Mouse (Mus musculus): ENCODE data around the gene Rnf10.
"Not testable (repeated sequence)": the region's sequence is repeated elsewhere in the genome, so short reads cannot be mapped to it uniquely, and the experiment has no call there.

Rnf10 gene

DNA sequence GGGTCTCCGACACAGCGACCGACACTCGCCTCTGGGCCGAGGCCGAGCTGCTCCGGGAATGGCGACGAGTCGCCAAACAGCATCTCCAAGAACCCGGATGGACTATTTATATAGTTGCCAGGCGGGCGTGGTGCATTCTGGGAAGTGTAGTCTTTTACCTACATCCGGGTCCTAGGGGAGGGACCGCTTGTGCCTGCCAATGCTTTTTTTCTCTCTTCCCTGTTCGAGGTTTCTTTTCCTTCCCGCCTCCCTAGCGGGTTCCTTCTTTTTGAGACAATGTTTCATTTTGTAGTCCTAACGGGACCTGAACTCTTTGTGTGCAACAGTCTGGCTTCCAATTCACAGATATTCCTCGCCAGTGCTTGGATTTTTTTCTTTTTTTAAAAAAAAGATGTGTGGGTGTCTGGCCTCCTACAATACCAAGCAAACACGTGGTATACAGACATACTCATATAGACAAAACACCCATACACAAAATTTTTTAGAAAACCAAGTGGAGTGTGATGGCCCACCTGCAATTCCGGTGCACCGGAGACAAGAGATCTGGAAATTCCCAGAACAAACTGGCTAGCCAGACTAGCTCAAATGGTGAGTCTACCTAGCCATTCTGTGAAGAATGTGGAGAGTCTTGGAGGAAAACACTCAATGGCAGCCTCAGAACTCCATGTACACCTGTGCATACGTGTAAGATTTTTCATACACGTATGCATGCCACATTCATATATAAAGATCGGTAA is at the start of gene Rnf10:
Rnf10 (minus strand) TSS at position 87 of the 737 bp plus-strand sequence.
- peak; percentile 98 for DNase-seq

DNA sequence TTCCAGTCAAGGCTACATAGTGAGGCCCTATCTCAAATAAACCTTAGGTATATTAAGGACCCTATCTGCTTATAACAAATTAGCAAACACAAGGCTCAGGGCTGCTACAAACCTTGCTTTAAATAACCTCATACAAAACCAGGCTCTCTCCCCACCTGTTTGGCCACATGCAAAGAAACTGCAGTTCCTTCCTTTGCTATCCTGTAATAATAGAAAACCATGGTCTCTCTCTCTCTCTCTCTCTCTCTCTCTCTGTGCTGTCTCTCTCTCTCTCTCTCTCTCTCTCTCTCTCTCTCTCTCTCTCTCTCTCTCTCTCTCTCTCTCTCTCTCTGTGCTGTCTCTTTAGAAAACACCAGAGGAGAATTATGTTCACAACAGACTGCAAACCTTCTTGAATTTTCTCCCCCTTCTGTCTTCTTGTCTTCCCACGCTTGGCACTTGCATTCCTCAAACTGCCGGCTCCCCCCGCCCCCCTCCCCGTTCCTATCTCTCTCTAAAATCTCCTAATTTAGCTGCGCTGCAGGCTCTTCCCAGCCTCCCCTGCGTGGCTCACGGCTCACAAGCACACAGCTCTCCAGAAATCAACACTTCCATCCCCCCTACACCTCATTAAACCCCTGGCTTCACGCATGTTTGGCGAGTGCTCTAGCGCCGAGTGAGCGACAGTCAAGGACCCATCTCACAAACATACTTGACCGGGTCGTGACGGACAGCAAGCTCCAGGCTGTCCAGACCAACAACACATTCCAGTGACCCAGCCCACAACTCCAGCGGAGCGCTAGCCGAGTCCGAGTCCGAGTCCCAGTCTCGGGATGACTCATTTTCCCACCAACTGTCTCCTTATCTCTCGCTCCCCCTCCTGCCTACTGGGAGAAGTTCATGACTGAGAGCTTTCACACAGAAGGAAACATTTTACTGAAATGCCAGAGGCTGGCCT is 46.6 kb upstream of the Rnf10 start:
- peak; percentile 95 for DNase-seq

DNA sequence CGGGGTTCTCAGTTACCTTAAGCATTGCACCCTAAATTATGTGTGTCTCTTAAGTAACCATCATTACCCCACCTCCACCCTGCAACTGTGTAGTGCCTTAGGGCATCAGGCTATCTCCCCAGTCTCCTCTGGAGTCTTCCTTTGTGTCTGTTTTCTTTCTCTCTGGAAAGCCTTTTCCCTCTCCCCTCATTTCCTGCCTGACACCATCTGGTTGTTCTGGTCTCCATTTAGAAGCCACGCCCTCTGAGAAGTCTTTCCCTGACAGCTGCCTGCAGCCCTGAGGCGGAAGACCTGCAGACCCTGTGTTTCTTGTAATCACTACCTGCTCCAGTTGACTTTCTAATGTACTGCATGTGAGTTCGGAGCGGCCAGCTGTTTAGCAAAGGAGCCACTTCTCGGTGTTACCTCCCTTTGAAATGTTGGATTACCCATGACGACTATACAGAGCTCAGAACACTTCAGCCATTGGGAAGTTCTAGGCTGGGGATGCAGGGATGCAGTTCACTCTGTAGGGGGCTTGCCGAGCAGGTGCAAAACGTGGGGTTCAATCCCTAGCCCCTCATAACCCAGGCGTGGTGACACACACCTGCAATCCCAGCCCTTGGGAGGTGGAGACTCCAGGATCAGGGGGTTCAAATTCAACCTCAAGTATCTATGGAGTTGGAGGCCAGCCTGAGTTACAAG is 45.1 kb upstream of the Rnf10 start:
- DNase-seq = peak; percentile 58

DNA sequence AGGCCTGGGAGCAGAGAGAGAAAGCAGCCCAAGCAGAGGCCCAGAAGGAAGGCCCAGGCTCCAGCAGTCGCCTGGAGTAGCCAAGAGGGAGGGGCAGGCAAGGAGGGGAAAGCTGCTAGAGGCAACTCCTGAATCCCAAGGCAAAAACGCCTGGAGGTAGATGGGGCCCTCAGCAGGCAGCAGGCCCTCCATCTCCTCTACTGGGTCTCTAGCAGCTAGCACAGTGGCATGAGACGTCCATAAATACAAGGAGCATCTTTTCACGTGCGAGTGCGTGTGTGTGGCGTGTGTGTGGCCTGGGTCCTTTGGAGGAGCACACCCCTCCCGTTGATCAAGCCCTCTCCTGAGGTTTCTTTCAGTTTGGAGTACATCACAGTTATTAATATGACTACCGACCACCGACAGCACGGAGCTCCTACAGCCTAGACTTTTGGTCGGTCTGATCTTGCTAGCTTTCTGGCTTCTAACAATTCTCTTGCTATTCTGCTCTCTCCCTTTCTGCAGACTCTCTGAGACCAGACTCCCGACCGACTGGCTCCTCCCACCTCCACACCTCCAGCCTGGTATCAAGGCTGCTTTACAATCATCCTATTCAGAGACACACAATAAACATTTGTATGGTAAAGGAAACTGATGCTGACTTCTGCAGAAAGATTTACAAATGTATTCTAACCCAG is 44.4 kb upstream of the Rnf10 start:
- DNase-seq = peak; percentile 15

DNA sequence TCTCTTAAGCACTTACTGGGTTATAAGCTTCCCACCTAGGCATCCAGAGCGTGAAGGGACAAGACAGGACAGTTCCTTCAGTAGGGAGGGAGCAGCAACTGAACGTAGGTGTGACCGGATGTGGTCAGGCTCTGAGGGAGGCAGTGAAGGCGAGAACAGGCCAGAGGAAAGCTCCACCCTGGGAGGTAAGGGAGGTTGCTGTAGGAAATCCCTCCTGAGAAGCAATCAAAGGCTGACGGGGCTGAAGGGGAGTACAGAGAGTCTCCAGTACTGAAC is 40.9 kb upstream of the Rnf10 start:
- no peak for DNase-seq

DNA sequence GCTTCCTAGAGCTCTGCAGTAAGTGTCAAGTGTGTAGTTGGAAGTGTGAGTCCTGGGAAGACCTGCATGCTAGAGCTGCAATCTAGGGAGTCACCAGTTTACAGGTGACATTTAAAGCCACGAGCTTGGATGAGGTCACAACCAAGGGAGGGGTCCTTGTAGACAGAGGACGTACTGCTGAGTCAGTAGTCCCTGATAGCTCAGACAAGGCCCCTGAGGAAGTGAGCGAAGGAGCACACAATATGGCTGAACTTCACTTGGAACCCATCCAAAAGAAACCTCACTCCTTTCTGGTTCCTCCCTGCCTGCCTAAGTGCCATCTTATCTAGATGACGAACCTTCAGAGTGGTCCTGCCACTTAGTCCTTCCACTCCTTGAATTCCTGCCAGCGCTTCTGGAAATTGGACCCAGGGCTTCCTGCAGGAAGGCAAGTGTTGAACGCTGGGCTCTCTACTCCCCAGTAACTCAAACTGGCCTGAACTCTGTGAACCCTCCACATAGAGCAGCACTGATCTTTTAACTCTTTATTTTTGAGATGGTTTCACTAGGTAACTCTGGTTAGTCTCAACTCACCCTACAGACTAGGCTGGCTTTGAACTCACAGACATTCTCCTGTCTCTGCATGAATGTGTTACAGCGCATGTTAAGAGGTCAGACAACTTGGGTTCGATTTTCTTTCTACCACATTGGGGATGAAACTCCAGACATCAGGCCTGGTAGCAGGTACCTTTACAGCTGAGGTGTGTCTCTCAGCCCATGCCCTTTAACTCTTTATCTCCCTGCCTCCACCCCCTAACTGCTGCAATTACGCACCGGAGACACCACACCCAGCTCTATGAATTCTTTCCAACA is 40.3 kb upstream of the Rnf10 start:
- DNase-seq = peak; percentile 31

DNA sequence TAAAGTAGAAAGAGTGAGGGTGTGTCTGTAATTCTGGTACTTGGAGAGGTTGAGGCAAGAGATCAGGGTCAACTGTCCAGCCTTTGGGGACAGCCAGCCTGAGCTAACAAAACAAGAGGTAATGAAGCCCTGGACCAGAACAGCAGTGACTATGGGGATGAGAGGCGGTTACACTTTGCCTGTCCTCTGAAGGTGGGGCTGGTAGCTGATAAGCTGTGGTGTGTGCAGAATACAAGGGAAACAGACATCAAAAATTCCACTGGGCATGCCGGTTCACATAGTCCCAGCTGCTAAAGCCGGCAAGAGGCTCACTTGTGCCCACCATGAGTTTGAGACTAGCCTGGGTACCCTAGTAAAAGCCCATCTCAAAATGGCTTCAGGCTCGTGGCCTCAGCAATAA is 39.7 kb upstream of the Rnf10 start:
- DNase-seq = no peak

DNA sequence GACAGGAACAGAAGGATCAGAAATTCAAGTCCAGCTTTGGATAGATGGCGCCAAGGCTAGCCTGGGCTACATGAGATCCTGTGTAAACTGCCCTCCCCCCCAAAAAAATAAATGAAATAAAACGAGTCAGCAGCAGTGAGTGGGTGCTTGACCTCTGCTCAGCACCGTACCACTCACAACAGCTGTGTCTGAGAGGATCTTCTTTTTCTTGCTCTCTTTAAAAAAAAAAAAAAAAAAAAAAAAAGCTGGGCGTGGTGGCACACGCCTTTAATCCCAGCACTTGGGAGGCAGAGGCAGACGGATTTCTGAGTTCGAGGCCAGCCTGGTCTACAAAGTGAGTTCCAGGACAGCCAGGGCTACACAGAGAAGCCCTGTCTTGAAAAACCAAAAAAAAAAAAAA is 29.5 kb upstream of the Rnf10 start:
- DNase-seq = not testable (repeated sequence)

DNA sequence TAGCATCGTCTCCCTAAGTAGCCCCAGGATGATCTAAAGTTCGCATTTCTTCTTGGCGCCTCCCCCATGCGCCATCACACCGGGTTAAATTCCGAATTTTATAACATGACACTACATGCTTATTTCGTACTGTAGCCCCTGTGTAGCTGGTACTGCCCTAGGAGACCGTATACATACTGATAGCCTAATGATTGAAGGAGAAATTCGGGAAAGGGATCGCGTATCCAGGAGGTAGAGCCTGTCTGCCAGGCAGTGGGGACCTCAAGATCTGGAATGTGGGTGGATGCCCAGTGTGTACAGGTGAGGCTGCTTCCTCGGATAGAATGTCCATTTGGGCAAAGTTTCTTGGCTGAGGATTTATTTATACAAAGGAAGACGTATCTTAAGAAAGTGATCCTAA is 28.9 kb upstream of the Rnf10 start:
- DNase-seq = no peak

DNA sequence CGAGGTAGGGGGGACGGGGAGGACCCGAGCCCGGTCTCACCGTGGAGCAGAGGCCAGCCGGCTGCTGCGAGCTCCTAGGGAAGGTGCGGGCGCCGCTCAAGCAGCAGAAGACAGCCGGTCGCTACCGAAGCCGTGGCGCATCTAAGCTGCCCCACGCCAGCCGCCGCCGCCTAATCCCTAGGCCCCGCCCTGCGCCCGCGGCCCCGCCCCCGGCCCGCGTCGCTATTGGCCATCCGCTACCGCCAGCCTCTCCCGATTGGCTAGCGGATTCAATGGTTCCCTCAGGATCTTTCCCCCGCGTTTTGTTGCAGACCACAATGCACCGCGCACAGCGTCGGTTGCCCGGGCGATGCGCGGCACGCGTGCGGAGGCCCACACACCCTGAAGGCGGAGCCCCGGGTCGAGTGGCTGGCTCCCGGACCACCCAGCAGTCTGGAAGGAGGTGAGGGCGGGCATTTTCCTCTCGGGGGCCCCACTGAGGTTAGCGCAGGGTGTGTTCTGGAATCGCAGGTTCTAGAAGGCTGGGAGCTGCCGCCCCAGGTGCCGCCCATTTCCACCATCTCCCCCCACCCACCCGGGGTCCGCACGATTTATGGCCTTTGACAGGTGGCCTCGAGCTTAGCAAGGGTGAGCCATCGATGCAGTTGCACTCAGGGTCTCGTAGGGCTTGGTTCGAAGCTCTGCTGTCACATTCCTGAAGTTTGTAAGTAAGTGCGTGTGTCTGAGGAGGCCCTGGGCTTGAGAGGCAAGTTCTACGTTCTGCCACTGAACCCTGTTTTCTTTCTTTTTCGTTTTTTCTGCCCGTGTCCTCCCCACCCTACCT is 28.3 kb upstream of the Rnf10 start, which contains the start of gene Dynll1:
Dynll1 (minus strand) TSS at position 208 of the 823 bp plus-strand sequence.
- DNase-seq = peak; percentile 99

DNA sequence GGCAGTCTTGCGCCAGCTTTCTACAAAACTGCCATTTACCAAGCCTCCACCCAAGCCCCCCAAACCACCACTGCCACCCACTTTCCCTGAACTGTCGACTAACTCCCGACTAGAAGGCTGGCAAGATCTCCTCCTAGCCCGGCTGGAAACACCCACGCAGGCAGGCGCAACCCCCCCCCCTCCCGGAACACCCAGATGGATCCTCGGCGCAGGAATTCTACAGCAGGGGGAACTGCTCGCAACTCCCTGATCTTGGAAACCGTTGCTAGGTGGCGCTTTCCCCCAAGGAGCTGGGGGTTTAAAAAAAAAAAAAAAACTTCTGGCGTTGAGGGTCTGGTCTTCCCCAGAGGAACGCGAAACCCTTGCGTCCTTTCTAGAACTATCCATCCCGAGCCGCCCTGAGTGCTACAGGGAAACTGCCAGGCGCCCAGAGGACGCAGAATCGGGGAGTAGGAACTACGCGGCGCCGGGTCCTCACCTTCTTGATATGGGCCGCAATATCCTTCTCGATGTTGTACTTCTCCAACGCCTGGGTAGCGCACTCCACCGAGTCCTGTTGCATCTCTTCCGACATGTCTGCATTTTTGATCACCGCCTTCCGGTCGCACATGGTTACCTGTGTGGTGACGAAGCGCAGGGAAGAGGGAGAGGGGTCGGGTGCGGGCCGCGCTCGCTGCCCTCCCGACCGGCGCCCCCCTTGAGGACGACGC is 27.5 kb upstream of the Rnf10 start:
- DNase-seq = peak; percentile 86

DNA sequence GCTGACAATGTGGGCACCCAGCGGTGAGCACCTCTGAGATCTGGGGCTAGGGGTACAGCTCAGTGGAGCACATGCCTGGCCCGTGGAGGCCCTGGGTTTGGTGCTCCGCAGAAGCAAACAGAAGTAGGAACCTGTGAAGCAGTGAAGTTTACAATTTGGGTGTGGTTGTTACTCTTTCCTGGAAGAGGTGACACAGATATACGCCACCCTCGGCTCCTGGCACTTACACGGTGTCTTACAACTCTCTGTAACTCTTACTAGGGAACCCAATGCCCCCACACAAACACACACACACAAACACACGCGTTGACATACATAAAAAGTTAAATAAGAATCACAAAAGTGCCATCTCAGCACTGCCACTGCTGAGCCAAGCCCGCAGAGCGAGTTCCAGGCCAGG is 23.6 kb upstream of the Rnf10 start:
- DNase-seq = no peak

DNA sequence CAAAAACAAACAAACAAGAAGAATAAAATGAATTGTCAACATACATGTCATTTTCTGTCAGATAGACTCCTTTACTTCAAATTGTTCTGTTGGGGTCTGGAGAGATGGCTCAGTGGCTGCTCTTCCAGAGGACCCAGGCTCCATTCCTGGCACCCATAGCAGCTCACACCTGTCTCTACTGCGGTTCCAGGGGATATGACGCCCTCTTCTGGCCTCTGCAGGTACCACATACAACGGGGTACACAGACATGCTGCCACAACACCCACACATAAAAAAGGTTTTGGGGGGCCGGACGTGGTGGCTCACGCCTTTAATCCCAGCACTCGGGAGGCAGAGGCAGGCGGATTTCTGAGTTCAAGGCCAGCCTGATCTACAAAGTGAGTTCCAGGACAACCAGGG is 21.5 kb upstream of the Rnf10 start:
- DNase-seq = no peak

DNA sequence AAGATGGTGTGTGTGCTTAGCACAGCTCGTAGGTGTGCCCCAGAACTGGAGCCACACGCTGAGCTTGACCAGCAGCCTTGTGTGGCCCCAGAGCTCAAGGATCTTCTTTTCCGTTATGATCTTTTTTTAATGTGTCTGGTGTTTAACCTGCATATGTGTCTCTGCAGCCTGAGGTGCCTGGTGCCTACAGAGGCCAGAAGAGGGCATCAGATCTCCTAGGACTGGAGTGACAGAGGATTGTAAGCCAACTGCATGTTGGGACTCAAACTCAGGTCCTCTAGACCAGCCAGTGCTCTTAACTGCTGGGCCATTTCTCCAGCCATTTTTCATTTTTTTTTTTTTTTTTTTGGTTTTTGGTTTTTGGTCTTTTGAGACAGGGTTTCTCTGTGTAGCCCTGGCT is 12.0 kb upstream of the Rnf10 start:
- no peak for DNase-seq

DNA sequence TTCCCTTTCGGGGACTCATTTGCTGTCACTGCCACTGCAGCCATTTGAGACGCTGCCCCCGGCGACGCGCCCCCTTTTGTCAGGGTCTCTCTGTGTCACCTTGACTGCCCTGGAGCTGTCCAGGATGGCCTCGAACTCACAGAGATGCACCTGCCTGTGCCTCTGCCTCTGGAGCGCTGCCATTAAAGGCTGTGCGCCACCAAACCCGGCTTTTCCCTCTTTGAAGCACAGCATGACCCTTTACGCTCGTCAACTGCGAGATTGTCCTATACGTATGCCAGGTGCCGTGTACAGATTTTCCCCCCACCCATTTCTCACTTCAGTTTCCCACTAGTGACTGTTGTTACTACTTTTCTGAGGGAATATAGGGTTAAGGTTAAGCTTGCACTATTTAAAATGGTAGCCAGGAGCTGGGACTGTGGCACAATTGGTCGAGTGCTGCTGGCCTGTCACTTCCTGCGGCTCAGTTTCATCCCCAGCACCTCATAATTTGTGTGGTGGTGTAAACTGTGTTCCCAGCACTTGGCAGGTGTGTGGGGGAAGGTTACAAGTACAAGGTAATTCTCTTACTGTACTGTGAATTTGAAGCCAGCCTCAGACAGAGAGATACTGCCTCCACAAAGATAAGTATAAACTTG is 7.5 kb upstream of the Rnf10 start:
- peak; percentile 26 for DNase-seq

DNA sequence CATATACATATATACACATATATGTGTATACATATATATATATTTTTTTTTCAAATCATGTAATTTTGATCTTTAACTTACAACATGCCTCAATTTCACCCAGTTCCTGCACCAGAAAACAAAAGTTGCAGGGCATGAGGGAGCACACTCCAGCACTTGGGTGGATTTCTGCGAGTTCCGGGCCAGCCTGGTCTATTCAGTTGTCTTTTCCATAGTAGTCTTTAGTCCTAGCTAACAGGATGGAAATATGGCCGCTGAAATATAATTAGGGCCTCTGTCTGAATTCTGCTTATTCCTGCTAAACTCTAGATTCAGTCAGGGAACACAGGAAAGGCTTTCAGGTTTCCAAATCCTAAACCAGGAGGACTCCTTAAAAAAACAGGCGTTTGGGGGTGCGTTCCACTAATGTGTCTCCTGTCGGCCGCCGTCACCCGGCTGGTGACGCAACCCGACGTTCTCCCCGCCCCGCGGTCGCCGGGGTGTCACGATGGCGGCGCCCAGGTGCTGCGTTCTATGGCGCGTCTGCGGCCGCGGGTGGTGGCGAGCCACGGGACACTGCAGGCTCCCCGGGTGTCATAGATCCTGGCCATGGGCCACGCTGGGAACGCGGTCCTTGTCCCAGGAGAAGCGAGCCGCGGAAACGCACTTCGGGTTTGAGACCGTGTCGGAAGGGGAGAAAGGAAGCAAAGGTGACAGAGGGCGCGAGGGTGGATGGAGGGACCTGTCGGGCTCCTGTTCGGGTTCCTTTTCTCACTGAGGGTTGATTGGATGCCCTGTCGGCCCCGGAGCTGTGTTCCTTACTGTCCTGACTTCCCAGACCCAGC is 6.7 kb upstream of the Rnf10 start, which contains the start of gene Coq5:
Coq5 (plus strand) TSS at position 441 of the 824 bp plus-strand sequence.
- peak; percentile 89 for DNase-seq

DNA sequence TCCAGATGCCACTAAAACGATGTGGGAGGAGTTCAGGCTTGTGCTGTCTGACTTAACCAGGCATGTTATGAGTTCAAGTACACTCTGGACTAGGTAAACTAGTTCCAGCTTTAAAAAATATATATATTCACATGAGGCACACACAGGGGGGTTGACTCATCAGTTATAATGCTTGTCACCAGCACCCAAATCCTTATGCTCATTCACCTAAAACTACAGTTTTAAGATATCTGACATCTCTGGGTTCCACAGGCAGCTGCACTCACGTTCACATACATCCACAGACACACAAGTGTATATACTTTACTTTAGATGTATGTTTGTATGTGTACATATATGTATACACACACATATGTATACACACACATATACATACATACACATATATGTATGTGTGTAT is 6.1 kb upstream of the Rnf10 start:
- no peak for DNase-seq

DNA sequence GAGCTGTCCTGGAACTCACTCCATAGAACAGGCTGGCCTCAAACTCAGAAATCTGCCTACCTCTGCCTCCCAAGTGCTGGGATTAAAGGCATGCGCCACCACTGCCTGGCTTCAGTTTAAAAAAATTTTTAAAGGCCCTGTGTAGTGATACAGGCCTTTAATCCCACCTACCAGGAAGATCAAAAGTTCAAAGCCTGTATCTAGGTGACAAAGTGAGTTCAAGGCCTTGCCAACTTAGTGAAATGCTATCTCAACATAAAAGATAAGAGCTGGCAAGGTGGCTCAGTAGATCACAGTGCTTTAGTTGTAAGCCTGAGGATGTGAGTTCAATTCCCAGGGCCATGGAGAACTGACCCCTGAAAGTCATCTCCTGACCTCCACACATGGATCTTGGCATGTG is 5.4 kb upstream of the Rnf10 start:
- no peak for DNase-seq

DNA sequence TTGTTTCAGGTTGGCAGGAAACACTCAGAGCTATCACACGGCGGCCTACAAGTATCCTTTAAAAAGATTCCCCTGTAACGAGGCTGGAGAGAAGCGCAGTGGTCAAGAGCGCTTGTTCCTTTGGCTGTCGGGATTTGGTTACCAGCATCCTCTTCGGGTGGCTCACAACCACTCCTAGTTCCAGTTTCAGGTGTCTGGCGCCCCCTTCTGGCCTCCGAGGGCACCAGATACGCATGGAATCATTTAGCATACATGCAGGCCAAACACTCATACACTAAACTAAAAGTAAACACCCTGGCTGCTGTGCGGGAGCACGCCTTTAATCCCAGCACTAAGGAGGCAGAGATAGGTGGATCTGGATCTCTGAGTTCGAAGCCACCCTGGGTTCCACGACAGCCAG is 3.3 kb upstream of the Rnf10 start:
- DNase-seq = peak; percentile 40
